ENCODE assay signal across 1 mouse cellular context in the genomic region with DNA sequence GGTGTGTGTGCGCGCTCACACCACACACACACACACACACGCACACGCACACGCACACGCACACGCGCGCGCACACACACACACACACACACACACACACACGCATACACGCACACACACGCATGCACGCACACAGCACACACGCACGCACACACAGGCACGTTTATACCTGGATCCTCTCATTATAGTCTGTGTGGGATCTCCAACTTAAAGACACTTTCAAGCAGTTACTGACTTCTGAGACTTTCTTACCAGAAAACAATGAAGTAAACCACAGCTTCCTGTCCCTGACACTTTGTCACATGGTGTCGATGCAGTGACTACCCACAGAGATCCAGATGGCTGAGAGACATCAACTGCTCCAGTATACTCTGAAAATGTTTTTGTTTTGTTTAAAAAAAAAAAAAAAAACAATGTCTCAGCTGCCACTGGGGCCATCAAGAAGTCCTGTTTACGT.
A peak's percentile ranks its signal among the peaks of the same experiment; 100 is the strongest.
TF ChIP-seq lines count a peak whose summit lies in the region.

No protein-coding gene starts in this region.

TF ChIP-seq in CH12.LX, 34 proteins besides CTCF, POLR2A, EP300 and RAD21 (continued from another document):
- TF ChIP-seq POLR2AphosphoS2 (IDR thresholded peaks at IDR 0.05; ENCODE audit: low read depth, low read length) = no peak
- peak; percentile 85 for TF ChIP-seq TBP (conservative IDR thresholded peaks at IDR 0.05; ENCODE audit: low read depth, low read length)
- TF ChIP-seq JUND (conservative IDR thresholded peaks at IDR 0.05; ENCODE audit: low read depth, low read length) = no peak
- TF ChIP-seq JUN (IDR thresholded peaks at IDR 0.05; ENCODE audit: insufficient read depth, low read depth, low read length) = peak; percentile 20
- no peak for TF ChIP-seq KAT2A (IDR thresholded peaks at IDR 0.05; ENCODE audit: insufficient replicate concordance, low read length)
- peak; percentile 68 for TF ChIP-seq USF1 (IDR thresholded peaks at IDR 0.05; ENCODE audit: low read depth, low read length)
- TF ChIP-seq SMC3 (IDR thresholded peaks at IDR 0.05; ENCODE audit: low read depth, low read length) = peak; percentile 14
- TF ChIP-seq RCOR1 (conservative IDR thresholded peaks at IDR 0.05; ENCODE audit: low read depth, low read length) = no peak; the same call in 1 of the 2 replicates
- TF ChIP-seq HCFC1 (IDR thresholded peaks at IDR 0.05; ENCODE audit: low read depth, low read length) = 0 out of 2 replicates have a peak, but pooled peaks have one; percentile 20
- peak; percentile 84 for TF ChIP-seq TCF12 (IDR thresholded peaks at IDR 0.05; ENCODE audit: low read depth, low read length)
- no peak for TF ChIP-seq MAFK (IDR thresholded peaks at IDR 0.05; ENCODE audit: insufficient replicate concordance, low read length)
- TF ChIP-seq CHD2 (IDR thresholded peaks at IDR 0.05; ENCODE audit: low read length) = peak; percentile 82
